Mouse (Mus musculus) T-cell, adult 66 days (primary cell): ENCODE results near the gene A630001G21Rik. TPM values are rescaled to one million over a fixed set of nuclear protein-coding genes. Genes with fewer than 3 reads are reported as not detected.

ENCODE experiments used
- total RNA-seq, 2 experiments: library from RNA; stranded (reverse); gene quantifications; 3 replicates in 1 of 2; 4 replicates in 1 of 2; pipeline ENCODE4 v1.2.4; 2023

Gene A630001G21Rik
- total RNA-seq: 10 to 100 TPM; 26.2 to 32.2 TPM

GRCm38 (mm10) chr1:85778436-85778835 is at the start of gene A630001G21Rik:
TSS of gene A630001G21Rik (minus strand) at chr1:85778643.

GRCm38 (mm10) chr1:85793208-85794105 is 15.0 kb upstream of the A630001G21Rik start, which contains the start of gene Cab39:
TSS of gene Cab39 (plus strand) at chr1:85793441.

Other genes with a start within 250 kb of the A630001G21Rik start
- gene G530012D18Rik, start 203.0 kb downstream of the A630001G21Rik start, total RNA-seq: not detected
- gene Sp110, start 179.8 kb downstream of the A630001G21Rik start, total RNA-seq: 100 to 1,000 TPM; 140 to 144 TPM
- 10 to 100 TPM; 47.7 to 53.4 TPM for gene Sp140, start 178.3 kb downstream of the A630001G21Rik start, total RNA-seq
- 100 to 1,000 TPM; 661 to 663 TPM for gene Sp100, start 128.7 kb downstream of the A630001G21Rik start, total RNA-seq
- gene Cab39, start 14.8 kb upstream of the A630001G21Rik start, total RNA-seq: 100 to 1,000 TPM; 125 to 130 TPM
- 10 to 100 TPM; 75.4 to 84.5 TPM for gene Itm2c, start 115.6 kb upstream of the A630001G21Rik start, total RNA-seq
- under 1 TPM; 0.50 to 0.59 TPM for gene 4933407L21Rik, start 149.8 kb upstream of the A630001G21Rik start, total RNA-seq
- gene Gpr55, start 182.4 kb upstream of the A630001G21Rik start, total RNA-seq: 1 to 10 TPM; 2.8 to 4.6 TPM
- not detected for gene Spata3, start 238.2 kb upstream of the A630001G21Rik start, total RNA-seq